Mouse (Mus musculus) MEL (cell line): Measurements from ENCODE around the gene Hoxb4. TPM values are rescaled to one million over a fixed set of nuclear protein-coding genes. Genes with fewer than 3 reads are reported as not detected.

Experiments
- DNase-seq: peaks from one replicate; pipeline ENCODE4 v3.0.0; 2011; ENCODE audit warnings: low read depth, low spot score
- H3K27ac ChIP-seq: 2 replicates; pipeline ENCODE4 v1.5.1; 2012; ENCODE audit warnings: low read depth, mild to moderate bottlenecking, control low read depth, low read length, moderate library complexity; ENCODE audit not compliant: control insufficient read depth
- H3K27me3 ChIP-seq, 2 experiments: fragments of 150-350 bp in 1 of 2; sonication (generic) in 1 of 2; 2 replicates each; pipeline ENCODE4 v1.6.1; 2012; ENCODE audit warnings: low read length in 2 of 2, mild to moderate bottlenecking in 2 of 2, improper control_type of control experiment in 1 of 2, moderate library complexity in 1 of 2; ENCODE audit not compliant: insufficient read depth in 2 of 2, control insufficient read depth in 1 of 2
- H3K36me3 ChIP-seq, 2 experiments: 2 replicates each; pipeline ENCODE4 v1.6.1; 2012 to 2014; ENCODE audit warnings: low read length in 2 of 2, improper control_type of control experiment in 1 of 2, inconsistent platforms in 1 of 2, mild to moderate bottlenecking in 1 of 2; ENCODE audit not compliant: insufficient read depth in 2 of 2, control insufficient read depth in 1 of 2
- H3K4me1 ChIP-seq, 2 experiments: fragments of 150-350 bp in 1 of 2; sonication (generic) in 1 of 2; 2 replicates each; pipeline ENCODE4 v1.6.1; 2012; ENCODE audit warnings: low read length in 2 of 2, improper control_type of control experiment in 1 of 2, mild to moderate bottlenecking in 1 of 2; ENCODE audit not compliant: insufficient read depth in 2 of 2, control insufficient read depth in 1 of 2
- H3K4me3 ChIP-seq, 2 experiments: fragments of 150-350 bp in 1 of 2; sonication (generic) in 1 of 2; 2 replicates each; pipeline ENCODE4 v1.5.1; 2012; ENCODE audit warnings: low read depth in 2 of 2, low read length in 2 of 2, mild to moderate bottlenecking in 2 of 2, moderate library complexity in 2 of 2, control low read depth in 1 of 2, improper control_type of control experiment in 1 of 2; ENCODE audit not compliant: control insufficient read depth in 1 of 2, insufficient read depth in 1 of 2
- H3K79me2 ChIP-seq: 2 replicates; pipeline ENCODE4 v1.6.1; 2012; ENCODE audit warnings: mild to moderate bottlenecking, low read length, moderate library complexity; ENCODE audit not compliant: control insufficient read depth, poor library complexity, insufficient read depth
- H3K9ac ChIP-seq: 2 replicates; pipeline ENCODE4 v1.6.1; 2012; ENCODE audit warnings: low read depth, mild to moderate bottlenecking, control low read depth, low read length, moderate library complexity; ENCODE audit not compliant: control insufficient read depth, poor library complexity, severe bottlenecking
- H3K9me3 ChIP-seq: fragments of 150-350 bp; sonication (generic); replicated peaks from 2 replicates; pipeline ENCODE4 v1.6.1; 2012; ENCODE audit warnings: mild to moderate bottlenecking, low read length, improper control_type of control experiment, moderate library complexity; ENCODE audit not compliant: insufficient read depth
- BHLHE40 ChIP-seq: IDR thresholded peaks from 2 replicates; pipeline ENCODE4 v1.6.1; 2012; ENCODE audit warnings: low read depth, mild to moderate bottlenecking, inconsistent platforms, low read length, improper control_type of control experiment, borderline replicate concordance
- CHD2 ChIP-seq: IDR thresholded peaks from 2 replicates; pipeline ENCODE4 v1.6.1; 2011; ENCODE audit warnings: low read length, improper control_type of control experiment
- CTCF ChIP-seq, 3 experiments: IDR thresholded peaks in 2 of 3; conservative IDR thresholded peaks in 1 of 3; 2 replicates each; pipeline ENCODE4 v1.5.1; 2011 to 2012; ENCODE audit warnings: low read length in 3 of 3, low read depth in 2 of 3, mild to moderate bottlenecking in 2 of 3, improper control_type of control experiment in 1 of 3, inconsistent platforms in 1 of 3, mixed read lengths in 1 of 3, moderate library complexity in 1 of 3; ENCODE audit not compliant: control insufficient read depth in 1 of 3, insufficient read depth in 1 of 3, poor library complexity in 1 of 3, severe bottlenecking in 1 of 3
- ETS1 ChIP-seq: IDR thresholded peaks from 2 replicates; pipeline ENCODE4 v1.6.1; 2012; ENCODE audit warnings: low read depth, mild to moderate bottlenecking, inconsistent platforms, low read length, improper control_type of control experiment, moderate library complexity
- GABPA ChIP-seq: IDR thresholded peaks from 2 replicates; pipeline ENCODE4 v1.6.1; 2012; ENCODE audit warnings: low read depth, mild to moderate bottlenecking, inconsistent platforms, low read length, improper control_type of control experiment, moderate library complexity
- HCFC1 ChIP-seq: IDR thresholded peaks from 2 replicates; pipeline ENCODE4 v1.6.1; 2012; ENCODE audit warnings: low read depth, mild to moderate bottlenecking, inconsistent platforms, low read length, improper control_type of control experiment, moderate library complexity
- MAX ChIP-seq: IDR thresholded peaks from 2 replicates; pipeline ENCODE4 v1.6.1; 2011; ENCODE audit warnings: low read length, improper control_type of control experiment
- MAZ ChIP-seq: IDR thresholded peaks from 2 replicates; pipeline ENCODE4 v1.6.1; 2012; ENCODE audit warnings: low read depth, mild to moderate bottlenecking, inconsistent platforms, low read length, improper control_type of control experiment
- MXI1 ChIP-seq: IDR thresholded peaks from 2 replicates; pipeline ENCODE4 v1.6.1; 2011; ENCODE audit warnings: mild to moderate bottlenecking, low read depth, low read length, improper control_type of control experiment
- MYB ChIP-seq: IDR thresholded peaks from 2 replicates; pipeline ENCODE4 v1.6.1; 2011; ENCODE audit warnings: mild to moderate bottlenecking, low read depth, low read length, improper control_type of control experiment
- MYC ChIP-seq: IDR thresholded peaks from 2 replicates; pipeline ENCODE4 v1.6.1; 2011; ENCODE audit warnings: low read depth, mild to moderate bottlenecking, low read length, improper control_type of control experiment, moderate library complexity
- NELFE ChIP-seq: IDR thresholded peaks from 2 replicates; pipeline ENCODE4 v1.6.1; 2011; ENCODE audit warnings: low read depth, low read length, improper control_type of control experiment
- NRF1 ChIP-seq: IDR thresholded peaks from 2 replicates; pipeline ENCODE4 v1.6.1; 2014; ENCODE audit warnings: low read depth, mild to moderate bottlenecking, inconsistent platforms, low read length, improper control_type of control experiment, moderate library complexity; ENCODE audit not compliant: poor library complexity, insufficient read depth, severe bottlenecking
- POLR2A ChIP-seq, 2 experiments: IDR thresholded peaks; 2 replicates each; pipeline ENCODE4 v1.6.1; 2011 to 2012; ENCODE audit warnings: low read length in 2 of 2, mild to moderate bottlenecking in 2 of 2, control low read depth in 1 of 2, improper control_type of control experiment in 1 of 2, low read depth in 1 of 2, moderate library complexity in 1 of 2; ENCODE audit not compliant: control insufficient read depth in 1 of 2, insufficient read depth in 1 of 2, poor library complexity in 1 of 2
- RAD21 ChIP-seq: IDR thresholded peaks from 2 replicates; pipeline ENCODE4 v1.6.1; 2011; ENCODE audit warnings: mild to moderate bottlenecking, low read depth, low read length, improper control_type of control experiment
- RCOR1 ChIP-seq: IDR thresholded peaks from 2 replicates; pipeline ENCODE4 v1.6.1; 2012; ENCODE audit warnings: low read depth, mild to moderate bottlenecking, inconsistent platforms, low read length, improper control_type of control experiment
- SIN3A ChIP-seq: IDR thresholded peaks from 2 replicates; pipeline ENCODE4 v1.6.1; 2012; ENCODE audit warnings: low read length, improper control_type of control experiment, inconsistent platforms
- SMC3 ChIP-seq: IDR thresholded peaks from 2 replicates; pipeline ENCODE4 v1.6.1; 2011; ENCODE audit warnings: low read depth, low read length, improper control_type of control experiment
- TAL1 ChIP-seq: IDR thresholded peaks from 2 replicates; pipeline ENCODE4 v1.6.1; 2012; ENCODE audit warnings: mild to moderate bottlenecking, inconsistent platforms, low read length, moderate library complexity, mixed read lengths
- TCF12 ChIP-seq: IDR thresholded peaks from 2 replicates; pipeline ENCODE4 v1.6.1; 2014; ENCODE audit warnings: low read depth, mild to moderate bottlenecking, inconsistent platforms, low read length, improper control_type of control experiment, moderate library complexity
- ZC3H11A ChIP-seq: IDR thresholded peaks from 2 replicates; pipeline ENCODE4 v1.6.1; 2012; ENCODE audit warnings: low read depth, mild to moderate bottlenecking, inconsistent platforms, low read length, improper control_type of control experiment
- ZKSCAN1 ChIP-seq: IDR thresholded peaks from 2 replicates; pipeline ENCODE4 v1.6.1; 2012; ENCODE audit warnings: low read depth, mild to moderate bottlenecking, inconsistent platforms, low read length, improper control_type of control experiment, moderate library complexity
- polyA plus RNA-seq, 2 experiments: library from polyadenylated mRNA; stranded (reverse) in 1 of 2; unstranded in 1 of 2; fragments of >175 nt in 1 of 2; fragments of >200 nt in 1 of 2; gene quantifications; 2 replicates each; pipeline versions ENCODE4 v1.2.1 to v1.2.4; 2012; ENCODE audit warnings: low replicate concordance in 2 of 2, low read depth in 1 of 2; ENCODE audit not compliant: insufficient read length in 2 of 2, insufficient read depth in 1 of 2, missing spikeins in 1 of 2
- total RNA-seq: library from RNA; depleted of rRNA; stranded (reverse); fragments of 300-350 nt; gene quantifications from 2 replicates; pipeline ENCODE4 v1.2.3, GENCODE M21; 2012

Hoxb4 gene
- total and polyA plus RNA-seq, 3 experiments = not detected

GRCm38 (mm10) chr11:96285771-96286738 is 32.0 kb upstream of the Hoxb4 start, which contains the start of gene Hoxb7:
Gene Hoxb7 (plus strand): TSS chr11:96286623.
- no peak for DNase-seq
- TF ChIP-seq RCOR1 (no peak), ZKSCAN1 (no peak), CHD2 (no peak), MAZ (no peak), HCFC1 (no peak), SIN3A (no peak), MAX (no peak), MYC (no peak), RAD21 (no peak), ETS1 (no peak), ZC3H11A (no peak), NELFE (no peak)
- Histone ChIP-seq H3K9ac (no peak within 1 kb of the TSS), H3K27me3 (peaks cover 5 to 7% of the 10 kb centered on the region in 2 experiments; a peak in 3 of 4 replicates), H3K4me3 (no peak within 1 kb of the TSS), H3K27ac (no peak within 1 kb of the TSS), H3K79me2 (no peaks in the 10 kb centered on the region), H3K4me1 (no peaks in the 10 kb centered on the region), H3K9me3 (no peaks in the 10 kb centered on the region), H3K36me3 (no peaks in the 10 kb centered on the region)

- no peak overlapping the region for H3K4me3 ChIP-seq
- H3K79me2 ChIP-seq = no peaks in the 10 kb centered on the region
- peaks cover 3 to 6% of the 10 kb centered on the region in 2 experiments; a peak in 2 of 4 replicates for H3K27me3 ChIP-seq
- H3K9me3 ChIP-seq = no peaks in the 10 kb centered on the region
- no peak for TF ChIP-seq BHLHE40
- TF ChIP-seq NELFE = no peak
- TF ChIP-seq MYC = no peak
- TF ChIP-seq ZKSCAN1 = no peak
- no peak for TF ChIP-seq ETS1
- TF ChIP-seq GABPA = no peak
- TF ChIP-seq TCF12 = no peak
- no peak for TF ChIP-seq ZC3H11A
- no peak for TF ChIP-seq CTCF (IDR thresholded peaks at IDR 0.05 in 2 of 3, conservative IDR thresholded peaks at IDR 0.05 in 1 of 3; ENCODE audit: control insufficient read depth in 1 of 3, insufficient read depth in 1 of 3, low read depth in 2 of 3, low read length in 3 of 3, poor library complexity in 1 of 3, severe bottlenecking in 1 of 3)
- TF ChIP-seq MYB = no peak
- no peak for TF ChIP-seq SMC3
- no peak for TF ChIP-seq RAD21
- no peak for TF ChIP-seq CHD2
- no peak for TF ChIP-seq MXI1
- TF ChIP-seq POLR2A (IDR thresholded peaks at IDR 0.05; ENCODE audit: control insufficient read depth in 1 of 2, insufficient read depth in 1 of 2, low read depth in 1 of 2, low read length in 2 of 2, poor library complexity in 1 of 2) = no peak
- TF ChIP-seq NRF1 = no peak
- TF ChIP-seq TAL1 = no peak
- no peak for TF ChIP-seq MAZ
- H3K27ac ChIP-seq = no peak overlapping the region
- no peaks in the 10 kb centered on the region for H3K4me1 ChIP-seq
- DNase-seq = no peak
- no peaks in the 10 kb centered on the region for H3K36me3 ChIP-seq
- H3K9ac ChIP-seq = no peak overlapping the region
Measured at GRCm38 (mm10) chr11:96286739-96287385, 31.2 kb upstream of the Hoxb4 start.
